Mouse (Mus musculus) heart, postnatal 0 days (tissue): ENCODE data around the gene Zfp771.

ENCODE experiments used
- CTCF ChIP-seq: IDR thresholded peaks from 2 replicates; pipeline ENCODE4 v1.5.1; 2016; ENCODE audit warnings: antibody characterized with exemption, control low read depth, low read depth
- EP300 ChIP-seq: IDR thresholded peaks from 2 replicates; pipeline ENCODE4 v1.6.1; 2016; ENCODE audit warnings: antibody characterized with exemption, low read depth

DNA sequence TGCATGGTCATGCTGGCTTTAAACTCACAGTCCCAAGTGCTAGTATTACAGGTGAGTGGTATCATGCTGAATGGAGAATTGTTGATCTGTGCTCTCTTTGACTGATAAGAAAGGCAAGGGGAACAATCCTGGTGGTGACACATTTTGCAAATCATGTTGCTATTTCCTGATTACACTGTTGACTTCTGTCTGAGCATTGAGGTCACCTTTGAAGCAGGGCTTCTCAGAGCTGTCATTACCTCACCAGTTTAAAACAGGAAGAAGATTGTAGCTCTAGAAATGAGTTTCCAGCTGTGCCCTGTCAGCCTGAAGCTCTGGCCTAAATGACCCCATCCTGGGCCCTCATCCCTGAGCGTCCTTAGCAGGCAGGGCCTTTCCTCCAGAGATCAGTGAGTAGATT is 43.9 kb downstream of the Zfp771 start:
- no peak for TF ChIP-seq CTCF
- TF ChIP-seq EP300 = no peak
